Mouse (Mus musculus) frontal cortex, postnatal 14 days (tissue): ENCODE data around the gene Smyd3.
A peak's percentile ranks its signal among the peaks of the same experiment; 100 is the strongest.

Experiments
- DNase-seq, 2 experiments: peaks; one replicate each; pipeline ENCODE4 v3.0.0; 2022; ENCODE audit warnings: low spot score in 2 of 2

The Smyd3 gene

GRCm38 (mm10) chr1:179517713-179518465, at the start of gene Smyd3:
Gene Smyd3 (minus strand): TSS chr1:179518041.
- peak; percentile 60 to 73 for DNase-seq

GRCm38 (mm10) chr1:179567558-179567957, 49.7 kb upstream of the Smyd3 start:
- DNase-seq, result no peak

- no peak for DNase-seq
These were observed 46.1 kb upstream of the Smyd3 start for GRCm38 (mm10) chr1:179563926-179564325.

DNA sequence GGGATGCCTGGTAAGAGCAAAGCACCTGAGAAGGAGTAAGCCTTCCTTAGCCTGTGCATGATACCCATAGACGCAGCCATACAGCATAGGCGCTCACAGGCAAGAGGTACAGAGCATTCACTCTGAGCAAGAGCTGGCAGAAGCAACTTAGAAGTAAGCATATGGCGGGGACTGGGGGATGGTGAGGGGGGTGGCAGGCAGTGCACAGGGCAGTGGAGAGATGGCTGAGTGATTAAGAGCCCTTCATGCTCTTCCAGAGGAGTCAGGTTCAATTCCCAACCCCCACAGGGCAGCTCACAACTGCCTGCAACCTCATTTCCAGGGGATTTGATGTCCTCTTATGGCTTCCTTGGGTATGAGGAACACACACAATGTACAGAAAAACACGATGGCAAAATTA, 45.4 kb upstream of the Smyd3 start:
- no peak for DNase-seq

DNA sequence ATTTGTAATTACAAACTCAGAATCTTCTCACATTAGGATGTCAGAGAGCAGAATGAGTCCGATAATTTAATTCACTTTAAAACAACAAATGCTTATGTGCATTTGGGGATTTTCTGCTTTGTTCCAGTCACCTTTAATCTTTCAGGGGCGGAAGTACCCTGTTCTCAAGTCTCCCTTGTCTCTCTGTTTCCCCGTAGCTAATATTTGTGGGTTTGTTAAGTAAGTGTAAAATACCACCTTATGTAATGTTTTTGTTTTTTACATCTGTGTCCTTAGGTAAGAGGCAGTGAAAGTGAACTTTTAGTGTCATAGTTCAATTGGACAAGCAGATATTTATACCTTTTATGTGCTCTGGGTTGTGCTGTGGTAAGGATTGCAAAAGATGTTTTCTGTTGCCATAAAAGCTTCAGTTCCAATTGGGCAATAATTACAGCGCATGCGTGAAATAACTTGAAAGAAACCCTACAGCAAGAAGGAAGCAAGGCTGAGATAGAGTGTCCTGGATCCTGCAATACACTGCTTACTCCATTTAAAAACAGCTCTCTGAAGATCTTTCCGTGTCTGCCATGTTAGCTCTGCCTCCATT, 43.1 kb upstream of the Smyd3 start:
- no peak for DNase-seq

DNA sequence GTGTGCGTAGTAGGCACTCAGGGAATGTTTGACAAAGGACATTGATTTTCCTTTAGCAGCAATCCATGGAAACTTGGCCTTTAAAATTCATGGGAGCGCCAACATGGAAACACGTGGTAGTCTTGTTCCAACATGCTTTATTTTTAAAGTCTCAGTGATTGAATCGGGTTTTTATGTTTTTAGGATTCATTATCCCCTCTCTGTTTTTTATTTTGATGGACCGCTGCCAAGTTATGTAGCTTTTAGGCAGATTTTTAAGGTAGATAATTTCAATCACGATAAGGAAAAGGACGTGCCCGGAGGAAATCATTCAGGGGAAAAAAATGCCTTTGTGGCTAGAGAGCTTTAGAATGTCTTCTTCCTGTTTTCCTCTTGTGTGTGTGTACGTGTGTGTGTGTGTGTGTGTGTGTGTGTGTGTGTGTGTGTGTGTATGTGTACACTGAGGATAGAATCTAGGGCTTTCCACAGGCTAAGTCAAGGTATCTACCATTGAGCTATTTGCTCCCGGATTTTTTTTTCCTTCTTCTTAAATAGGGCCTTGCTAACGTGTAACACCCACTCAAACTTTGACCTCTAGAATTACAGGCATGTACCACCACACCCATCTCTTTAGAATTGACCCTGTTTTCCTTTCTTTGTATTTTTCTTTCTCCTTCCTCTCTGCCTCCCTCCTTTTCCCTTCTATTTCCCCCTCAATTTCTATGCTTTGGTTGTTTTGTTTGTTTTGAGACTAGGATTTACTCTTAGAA, 41.8 kb upstream of the Smyd3 start:
- DNase-seq, result no peak

DNA sequence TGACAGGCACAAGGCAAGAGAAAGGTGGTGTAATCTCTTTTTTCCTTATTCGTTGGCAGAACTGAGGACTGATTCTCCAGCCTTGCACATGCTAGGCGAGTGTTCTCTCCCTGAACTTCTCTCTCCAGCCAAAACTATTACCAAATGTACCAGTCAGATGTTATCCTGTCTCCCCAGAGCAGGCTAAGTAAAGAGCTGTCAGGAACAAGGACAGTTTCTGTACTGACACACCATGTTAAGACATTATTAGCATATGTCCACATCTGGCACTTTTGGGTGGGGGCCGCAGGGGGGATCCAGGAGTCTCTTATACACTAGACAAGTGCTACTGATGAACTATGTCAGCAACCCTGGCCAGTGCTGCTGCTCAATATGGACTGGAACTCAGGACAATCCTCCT, 39.1 kb upstream of the Smyd3 start:
- no peak for DNase-seq

DNA sequence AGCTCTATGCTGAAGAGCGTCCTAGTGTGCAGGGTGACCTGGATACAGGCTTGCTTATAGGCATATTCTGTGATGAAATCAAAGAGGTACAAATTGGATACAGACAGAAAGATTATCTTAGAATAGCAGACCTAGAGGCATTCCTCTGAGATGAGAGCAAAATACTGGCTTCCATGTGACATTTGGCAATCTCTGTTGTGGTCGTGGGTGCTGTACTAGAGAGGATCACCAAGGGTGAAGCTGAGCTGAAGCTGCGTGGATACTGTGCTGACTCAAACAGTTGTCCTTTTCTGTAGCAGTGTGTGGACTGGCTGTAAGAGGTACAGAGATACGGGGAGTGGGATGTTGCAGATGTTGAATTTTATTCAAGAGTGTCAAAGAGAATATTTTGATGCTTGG, 36.1 kb upstream of the Smyd3 start:
- no peak for DNase-seq

- no peak for DNase-seq
These were observed 35.5 kb upstream of the Smyd3 start for GRCm38 (mm10) chr1:179553197-179553948.

- DNase-seq, result no peak
These were observed 34.9 kb upstream of the Smyd3 start for GRCm38 (mm10) chr1:179552751-179553150.

DNA sequence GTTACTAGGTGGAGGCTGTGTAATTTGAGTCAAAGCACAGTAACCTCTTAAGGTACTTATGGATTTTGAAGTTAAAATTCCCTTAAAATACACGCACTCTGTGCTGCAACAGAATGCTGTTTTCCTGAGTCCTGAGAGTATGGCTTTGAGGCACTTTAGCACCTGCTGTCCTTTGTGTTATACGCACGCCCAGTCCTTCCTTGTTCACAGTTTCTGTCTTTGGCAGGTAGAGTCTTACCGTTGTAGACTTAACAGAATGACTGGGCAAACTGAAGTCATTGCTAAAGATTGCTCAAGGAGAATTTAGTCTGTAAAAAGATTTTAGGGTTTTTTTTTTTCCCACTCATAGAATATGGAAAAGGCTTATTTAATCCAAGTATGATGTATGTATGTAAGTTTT, 34.1 kb upstream of the Smyd3 start:
- DNase-seq, result no peak

- DNase-seq, result no peak
These were observed 33.5 kb upstream of the Smyd3 start for GRCm38 (mm10) chr1:179551336-179551735.

- no peak for DNase-seq
These were observed 31.3 kb upstream of the Smyd3 start for GRCm38 (mm10) chr1:179548996-179549752.

GRCm38 (mm10) chr1:179548220-179548619, 30.4 kb upstream of the Smyd3 start:
- DNase-seq, result no peak

GRCm38 (mm10) chr1:179547176-179547575, 29.3 kb upstream of the Smyd3 start:
- DNase-seq, result no peak

GRCm38 (mm10) chr1:179546551-179546917, 28.7 kb upstream of the Smyd3 start:
- no peak for DNase-seq

DNA sequence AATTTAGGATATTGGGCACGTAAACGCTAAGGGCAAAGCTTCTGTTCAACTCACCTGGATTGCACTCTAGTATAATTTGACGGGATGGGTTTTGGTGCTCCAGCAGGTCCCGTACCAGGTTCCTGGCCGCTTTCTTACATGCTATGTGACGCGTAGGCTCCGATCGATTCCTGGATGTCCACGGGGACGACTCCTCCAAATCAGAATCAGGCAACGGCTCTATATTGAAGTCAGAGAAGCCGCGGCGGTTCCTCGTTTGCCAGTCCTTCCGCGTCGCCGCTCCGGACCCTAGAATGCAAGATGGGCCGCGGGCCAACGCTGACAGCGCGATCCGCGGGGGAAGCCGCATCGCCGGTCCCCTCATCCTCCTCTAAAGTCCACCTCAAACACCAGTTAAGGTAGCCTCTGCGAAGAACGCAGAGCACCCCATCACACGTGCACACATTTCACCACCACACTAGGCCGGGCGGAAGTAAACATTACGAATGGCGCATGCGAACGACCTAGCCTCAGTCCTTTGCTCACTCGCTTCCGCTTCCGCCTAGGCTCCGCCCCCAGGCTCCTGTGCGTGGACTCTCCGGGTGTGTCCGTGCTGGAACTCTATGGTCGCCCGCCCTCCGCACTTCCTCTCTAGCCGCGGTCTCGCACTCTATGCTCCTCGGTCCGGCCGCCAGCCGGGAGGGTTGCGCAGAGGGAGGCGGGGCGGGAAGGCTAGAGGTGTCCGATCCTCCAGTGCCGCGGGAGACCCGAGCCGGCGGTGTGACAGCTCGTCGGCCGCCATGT, 28.1 kb upstream of the Smyd3 start, which contains the start of the genes Tfb2m and Cnst:
TSS of gene Tfb2m (minus strand) at position 500 of the 783 bp plus-strand sequence.
TSS of gene Cnst (plus strand) at position 603 of the 783 bp plus-strand sequence.
- DNase-seq, result peak; percentile 95 to 96

- no peak for DNase-seq
These were observed 23.7 kb upstream of the Smyd3 start for GRCm38 (mm10) chr1:179541502-179541901.

GRCm38 (mm10) chr1:179539887-179540286, 22.0 kb upstream of the Smyd3 start:
- DNase-seq, result no peak

DNA sequence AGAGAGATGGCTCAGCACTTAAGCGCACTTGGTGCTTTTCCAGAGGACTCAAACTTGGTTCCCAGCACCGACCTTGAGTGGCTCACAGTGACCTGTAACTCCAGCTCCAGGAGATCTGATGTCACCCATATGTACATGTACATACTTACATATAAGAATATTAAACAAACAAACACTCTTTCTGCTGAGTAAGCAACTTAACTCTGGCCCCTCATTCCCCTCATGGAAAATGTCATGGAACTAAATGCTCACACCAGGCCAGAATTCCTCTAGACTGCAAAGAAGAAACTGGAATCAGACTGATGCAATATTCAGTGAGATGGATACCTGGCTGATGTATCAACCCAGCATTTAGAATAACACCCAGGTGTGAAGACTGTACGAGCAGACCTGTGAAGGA, 21.2 kb upstream of the Smyd3 start:
- DNase-seq, result no peak
